Mouse (Mus musculus): ENCODE measurements around the gene Naa15. TPM values are rescaled to one million over a fixed set of nuclear protein-coding genes. Genes with fewer than 3 reads are reported as not detected.

Gene Naa15
- 56.4 and 63.7 TPM in 2 replicates for polyA plus RNA-seq (2015; fragmentation: Nextera tagmentation; extraction: Ambion mirVana)

DNA sequence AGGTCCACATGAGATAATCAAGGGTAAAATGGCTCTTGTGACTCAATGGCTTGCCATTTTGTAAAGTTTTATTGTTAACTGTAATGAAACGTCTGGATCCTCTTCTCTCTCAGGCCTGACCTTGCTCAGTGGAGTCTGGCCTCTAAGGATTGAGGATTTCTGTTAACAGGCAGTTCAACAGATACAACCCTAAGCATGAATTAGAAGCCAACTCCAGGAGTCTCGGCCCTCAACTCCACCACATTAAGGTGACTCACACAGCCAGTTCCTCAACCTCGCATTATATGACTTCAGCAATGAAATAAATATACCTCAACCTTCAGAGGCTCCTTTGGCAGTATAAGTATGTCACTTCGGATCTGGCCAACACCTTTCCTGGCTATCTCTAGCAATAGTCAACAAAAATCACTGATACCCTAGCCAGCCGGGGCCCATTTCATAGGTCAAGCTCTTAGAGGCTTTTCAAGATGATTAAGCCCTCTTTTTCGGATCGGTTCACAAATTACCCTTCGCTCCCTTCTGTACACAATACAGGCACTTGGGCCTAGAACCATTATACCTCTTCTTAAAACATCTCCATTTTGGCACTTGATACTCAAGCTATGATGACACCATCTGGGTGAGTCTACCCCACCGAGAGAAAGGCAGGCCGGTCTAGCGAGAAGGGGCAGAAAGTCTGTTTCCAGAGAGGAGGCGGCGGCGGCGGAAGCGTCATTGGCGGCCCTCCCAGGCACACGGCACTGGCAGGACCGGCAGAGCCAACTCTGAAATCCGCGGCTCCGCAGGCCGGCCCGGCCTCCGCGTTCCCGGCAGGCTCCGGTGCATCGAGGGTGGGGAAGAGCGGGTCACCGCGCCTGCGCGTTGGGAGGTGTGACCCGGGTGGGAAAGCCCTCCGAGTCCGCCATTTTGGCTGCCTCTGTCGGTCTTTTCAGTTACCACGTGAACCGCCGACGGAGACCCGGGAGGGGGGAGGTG lies at the start of gene Naa15:
Naa15 (plus strand) TSS at position 51 of the 975 bp plus-strand sequence.
- Histone ChIP-seq H3K4me1 (replicated peaks) (peaks cover 37% of the 10 kb centered on the region), H3K9ac (replicated peaks) (peak within 1 kb of the TSS; percentile 92), H3K9me3 (no peaks in the 10 kb centered on the region), H3K27me3 (no peaks in the 10 kb centered on the region), H3K4me3 (replicated peaks) (peak within 1 kb of the TSS; percentile 86), H3K4me2 (replicated peaks) (peak within 1 kb of the TSS; percentile 79), H3K36me3 (no peaks in the 10 kb centered on the region), H3K27ac (peak within 1 kb of the TSS; percentile 87)
- WGBS, result 4% methylated on average over 43 of the region's 43 CpGs
- ATAC-seq, result peak; percentile 95

- H3K36me3 ChIP-seq, result no peaks in the 10 kb centered on the region
- no peak overlapping the region for H3K9ac ChIP-seq (replicated peaks)
- no peaks in the 10 kb centered on the region for H3K9me3 ChIP-seq
- peaks cover 12% of the 10 kb centered on the region for H3K4me1 ChIP-seq (replicated peaks)
- WGBS, result 10% methylated on average over 3 of the region's 3 CpGs
- no peak for ATAC-seq
- H3K27me3 ChIP-seq, result peaks cover 22% of the 10 kb centered on the region
- peak overlapping the region; percentile 41 for H3K4me3 ChIP-seq (replicated peaks)
- H3K27ac ChIP-seq, result no peak overlapping the region
- H3K4me2 ChIP-seq (replicated peaks), result peak overlapping the region; percentile 78
Measured at GRCm38 (mm10) chr3:51365517-51365882, 49.4 kb upstream of the Naa15 start.

DNA sequence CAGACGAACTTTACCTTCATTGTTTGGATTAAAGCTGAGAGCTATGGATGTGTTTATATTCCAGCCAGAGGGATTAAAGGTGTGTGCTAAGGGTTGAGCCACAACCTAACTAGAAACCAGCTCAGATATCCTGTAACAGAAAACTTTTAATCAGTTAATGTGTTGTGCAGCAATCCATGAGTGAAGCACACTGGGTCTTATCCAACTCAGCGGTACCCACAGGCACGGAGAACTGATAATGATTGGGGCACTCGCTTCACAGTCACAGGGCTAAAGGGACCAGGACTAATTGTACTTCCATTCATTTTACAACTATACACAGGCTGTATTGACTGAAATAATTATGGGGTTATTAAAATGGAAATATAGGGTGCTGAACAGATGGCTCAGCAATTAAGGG lies 48.0 kb upstream of the Naa15 start:
- H3K36me3 ChIP-seq, result no peaks in the 10 kb centered on the region
- H3K4me2 ChIP-seq (replicated peaks), result no peak overlapping the region
- no peak for ATAC-seq
- 58% methylated on average over 4 of the region's 4 CpGs for WGBS
- H3K27me3 ChIP-seq, result peaks cover 13% of the 10 kb centered on the region; the same call in 1 of the 2 replicates
- H3K4me1 ChIP-seq (replicated peaks), result peaks cover 12% of the 10 kb centered on the region
- no peak overlapping the region for H3K4me3 ChIP-seq (replicated peaks)
- H3K27ac ChIP-seq, result no peak overlapping the region
- no peak overlapping the region for H3K9ac ChIP-seq (replicated peaks)
- H3K9me3 ChIP-seq, result no peaks in the 10 kb centered on the region

DNA sequence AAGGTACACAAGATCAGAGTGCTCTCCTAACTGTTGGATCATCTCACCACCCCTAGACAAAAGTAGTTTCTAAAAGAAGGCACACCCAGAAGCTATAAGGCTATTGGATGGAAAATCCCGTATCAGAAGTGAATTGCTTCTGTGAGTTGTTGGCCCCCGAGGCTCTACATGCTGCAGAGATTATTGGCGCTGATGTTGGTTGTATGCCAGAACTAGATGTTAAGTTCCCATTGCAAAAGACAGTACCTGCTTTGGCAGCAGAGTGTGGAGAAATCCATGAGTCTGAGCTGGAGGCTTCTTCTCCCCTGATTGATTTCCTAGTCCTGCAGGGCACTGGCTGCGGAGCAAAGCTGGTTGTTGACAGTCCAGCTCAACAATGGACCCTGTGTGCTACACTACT lies 46.9 kb upstream of the Naa15 start:
- Histone ChIP-seq H3K4me2 (replicated peaks) (no peak overlapping the region), H3K4me3 (replicated peaks) (no peak overlapping the region), H3K9me3 (no peaks in the 10 kb centered on the region), H3K27ac (no peak overlapping the region), H3K36me3 (no peaks in the 10 kb centered on the region), H3K9ac (replicated peaks) (no peak overlapping the region), H3K4me1 (replicated peaks) (peaks cover 12% of the 10 kb centered on the region), H3K27me3 (peaks cover 8% of the 10 kb centered on the region; the same call in 1 of the 2 replicates)
- no peak for ATAC-seq
- 91% methylated on average over 4 of the region's 4 CpGs for WGBS

- Histone ChIP-seq H3K4me3 (replicated peaks) (no peak overlapping the region), H3K4me2 (replicated peaks) (no peak overlapping the region), H3K27ac (no peak overlapping the region), H3K27me3 (no peaks in the 10 kb centered on the region), H3K9me3 (no peaks in the 10 kb centered on the region), H3K36me3 (no peaks in the 10 kb centered on the region), H3K9ac (replicated peaks) (no peak overlapping the region), H3K4me1 (replicated peaks) (no peaks in the 10 kb centered on the region)
- no peak for ATAC-seq
- WGBS, result 75% methylated on average over 2 of the region's 2 CpGs
Measured at GRCm38 (mm10) chr3:51371826-51372225, 43.1 kb upstream of the Naa15 start.

DNA sequence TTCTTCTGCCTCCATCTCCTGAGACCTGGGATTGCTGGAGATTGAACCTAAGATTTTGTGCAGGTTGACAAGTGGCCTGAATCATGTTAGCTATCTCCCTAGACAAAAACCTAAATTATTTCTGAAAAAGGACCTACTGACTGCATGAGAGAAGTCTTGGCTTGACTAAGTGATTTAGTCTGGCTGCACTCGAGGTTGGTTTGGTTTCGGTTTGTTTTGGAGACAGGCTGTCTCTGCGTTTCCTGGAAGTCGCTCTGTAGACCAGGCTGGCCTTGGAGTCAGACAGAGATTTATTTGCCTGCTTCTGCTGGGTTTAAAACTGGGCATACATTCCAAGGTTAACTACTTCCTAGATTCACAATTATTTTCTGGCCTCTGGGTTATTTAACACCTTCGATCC lies 42.1 kb upstream of the Naa15 start:
- 82% methylated on average over 5 of the region's 5 CpGs for WGBS
- ATAC-seq, result no peak
- H3K9ac ChIP-seq (replicated peaks), result no peak overlapping the region
- H3K4me3 ChIP-seq (replicated peaks), result no peak overlapping the region
- no peaks in the 10 kb centered on the region for H3K27me3 ChIP-seq
- H3K4me2 ChIP-seq (replicated peaks), result no peak overlapping the region
- no peaks in the 10 kb centered on the region for H3K9me3 ChIP-seq
- H3K36me3 ChIP-seq, result no peaks in the 10 kb centered on the region
- H3K4me1 ChIP-seq (replicated peaks), result no peaks in the 10 kb centered on the region
- no peak overlapping the region for H3K27ac ChIP-seq

GRCm38 (mm10) chr3:51373544-51373943 lies 41.4 kb upstream of the Naa15 start:
- Histone ChIP-seq H3K36me3 (no peaks in the 10 kb centered on the region), H3K27ac (no peak overlapping the region), H3K9me3 (no peaks in the 10 kb centered on the region), H3K4me3 (replicated peaks) (no peak overlapping the region), H3K27me3 (no peaks in the 10 kb centered on the region), H3K4me2 (replicated peaks) (no peak overlapping the region), H3K4me1 (replicated peaks) (no peaks in the 10 kb centered on the region; the same call in 1 of the 2 replicates), H3K9ac (replicated peaks) (no peak overlapping the region)
- WGBS, result 66% methylated on average over 5 of the region's 5 CpGs
- no peak for ATAC-seq

GRCm38 (mm10) chr3:51375307-51376265 lies 39.4 kb upstream of the Naa15 start:
- Histone ChIP-seq H3K27me3 (no peaks in the 10 kb centered on the region), H3K9me3 (no peaks in the 10 kb centered on the region), H3K4me2 (replicated peaks) (no peak overlapping the region), H3K4me3 (replicated peaks) (no peak overlapping the region), H3K36me3 (no peaks in the 10 kb centered on the region), H3K4me1 (replicated peaks) (no peaks in the 10 kb centered on the region; the same call in 1 of the 2 replicates), H3K9ac (replicated peaks) (no peak overlapping the region), H3K27ac (no peak overlapping the region)
- WGBS, result 85% methylated on average over 19 of the region's 19 CpGs
- ATAC-seq, result no peak

- H3K27me3 ChIP-seq, result no peaks in the 10 kb centered on the region
- no peak overlapping the region for H3K27ac ChIP-seq
- peaks cover 2% of the 10 kb centered on the region; the same call in 1 of the 2 replicates for H3K4me1 ChIP-seq (replicated peaks)
- H3K4me2 ChIP-seq (replicated peaks), result peak overlapping the region; percentile 39
- no peaks in the 10 kb centered on the region for H3K9me3 ChIP-seq
- H3K9ac ChIP-seq (replicated peaks), result no peak overlapping the region
- ATAC-seq, result no peak
- peak overlapping the region; percentile 5; the same call in 1 of the 2 replicates for H3K4me3 ChIP-seq (replicated peaks)
- 43% methylated on average over 31 of the region's 31 CpGs for WGBS
- H3K36me3 ChIP-seq, result no peaks in the 10 kb centered on the region
Measured at GRCm38 (mm10) chr3:51377878-51378664, 36.9 kb upstream of the Naa15 start.

DNA sequence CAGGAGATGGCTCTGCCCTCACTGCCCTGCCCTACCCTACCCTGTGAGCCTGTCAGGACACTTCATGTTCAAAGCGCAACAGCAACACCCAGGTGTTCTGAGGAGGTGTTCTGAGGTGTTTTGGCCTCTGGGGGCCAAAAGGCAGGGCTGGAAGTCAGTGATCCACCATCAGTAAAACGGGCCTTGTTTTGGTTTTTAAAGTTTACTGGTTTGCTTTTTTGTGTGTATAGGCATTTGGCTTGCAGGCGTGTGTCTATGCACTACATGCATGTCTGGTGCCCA lies 36.3 kb upstream of the Naa15 start:
- H3K4me2 ChIP-seq (replicated peaks), result peak overlapping the region; percentile 39

GRCm38 (mm10) chr3:51379786-51380659 lies 34.9 kb upstream of the Naa15 start:
- Histone ChIP-seq H3K4me2 (replicated peaks) (no peak overlapping the region), H3K9me3 (no peaks in the 10 kb centered on the region), H3K36me3 (no peaks in the 10 kb centered on the region), H3K4me3 (replicated peaks) (no peak overlapping the region), H3K4me1 (replicated peaks) (peaks cover 10% of the 10 kb centered on the region), H3K9ac (replicated peaks) (no peak overlapping the region), H3K27ac (no peak overlapping the region), H3K27me3 (no peaks in the 10 kb centered on the region)
- 77% methylated on average over 5 of the region's 5 CpGs for WGBS
- ATAC-seq, result no peak

More for the DNA sequence above, 36.3 kb upstream of the Naa15 start:
- Histone ChIP-seq H3K9me3 (no peaks in the 10 kb centered on the region), H3K27ac (no peak overlapping the region), H3K27me3 (no peaks in the 10 kb centered on the region), H3K36me3 (no peaks in the 10 kb centered on the region), H3K9ac (replicated peaks) (no peak overlapping the region), H3K4me3 (replicated peaks) (no peak overlapping the region), H3K4me1 (replicated peaks) (peaks cover 7% of the 10 kb centered on the region)
- ATAC-seq, result no peak
- WGBS, result 85% methylated on average over 3 of the region's 3 CpGs
